ENCODE assay signal across 8 mouse cellular contexts in genomic region chr17:26602371-26602885, GRCm38 (mm10). TPM values are rescaled to one million over a fixed set of nuclear protein-coding genes. Genes with fewer than 3 reads are reported as not detected.
DNase-seq lines count a peak whose midpoint lies in the region; ATAC-seq and TF ChIP-seq lines count a peak whose summit lies in the region.

No protein-coding gene starts in this region.

- peak overlapping the region; percentile 5; the same call in 1 of the 2 replicates for H3K27ac ChIP-seq in testis, adult 2 months (ENCODE audit: control insufficient read depth, insufficient read depth, low read depth, low read length)
- H3K27ac ChIP-seq in cortical plate, adult 2 months (ENCODE audit: insufficient read depth, low read length), result peak overlapping the region; percentile 67
- peak overlapping the region; percentile 30; the same call in 1 of the 2 replicates for H3K27ac ChIP-seq in stomach, embryonic 16.5 days (ENCODE audit: low read length)

- no peaks in the 10 kb centered on the region for H3K27me3 ChIP-seq in testis, adult 2 months (ENCODE audit: control insufficient read depth, insufficient read depth, low read length)
- no peaks in the 10 kb centered on the region for H3K27me3 ChIP-seq in stomach, embryonic 16.5 days (ENCODE audit: control insufficient read depth, insufficient read depth, low read length)

- no peak for DNase-seq in testis, postnatal 14 days (ENCODE audit: low spot score)
- peak; percentile 69 for DNase-seq in heart, postnatal 4 days
- DNase-seq in liver, result peak; percentile 56
- DNase-seq in spleen, postnatal 36 days (ENCODE audit: low spot score in 2 of 2), result no peak

- no peaks in the 10 kb centered on the region for H3K36me3 ChIP-seq in testis, adult 2 months (ENCODE audit: control insufficient read depth, insufficient read depth, low read length)
- H3K36me3 ChIP-seq in stomach, embryonic 16.5 days (ENCODE audit: control insufficient read depth, insufficient read depth, low read length), result no peaks in the 10 kb centered on the region

- TF ChIP-seq CTCF in testis, adult 2 months (IDR thresholded peaks at IDR 0.05; ENCODE audit: control insufficient read depth, insufficient read depth, insufficient replicate concordance, low read depth, low read length), result no peak
- TF ChIP-seq CTCF in cortical plate, adult 2 months (IDR thresholded peaks at IDR 0.05; ENCODE audit: extremely low read depth, insufficient read depth, low read length), result no peak

- WGBS in stomach, embryonic 16.5 days, result 52% methylated on average over 12 of the region's 12 CpGs

- no peak for TF ChIP-seq POLR2A in testis, adult 2 months (IDR thresholded peaks at IDR 0.05; ENCODE audit: control insufficient read depth, low read depth, low read length)
- no peak for TF ChIP-seq POLR2A in cortical plate, adult 2 months (IDR thresholded peaks at IDR 0.05; ENCODE audit: extremely low read depth, insufficient read depth, low read length)

- H3K9ac ChIP-seq in stomach, embryonic 16.5 days (ENCODE audit: low read length), result peak overlapping the region; percentile 24; the same call in 1 of the 2 replicates

- peaks cover 12% of the 10 kb centered on the region for H3K4me1 ChIP-seq in testis, adult 2 months (ENCODE audit: control insufficient read depth, insufficient read depth, low read length)
- peaks cover 17% of the 10 kb centered on the region for H3K4me1 ChIP-seq in cortical plate, adult 2 months (ENCODE audit: control insufficient read depth, insufficient read depth, low read length)
- peaks cover 16% of the 10 kb centered on the region for H3K4me1 ChIP-seq in stomach, embryonic 16.5 days (ENCODE audit: control insufficient read depth, insufficient read depth, low read length)

- ATAC-seq in stomach, embryonic 16.5 days (ENCODE audit: insufficient read depth, low FRiP score), result peak; percentile 9; the same call in 1 of the 2 replicates
- no peak for ATAC-seq in inflammation-experienced regulatory T-cells, adult 6 months

- H3K4me2 ChIP-seq in stomach, embryonic 16.5 days (ENCODE audit: low read depth, low read length), result no peak overlapping the region

- no peaks in the 10 kb centered on the region for H3K9me3 ChIP-seq in stomach, embryonic 16.5 days (replicated peaks; ENCODE audit: control insufficient read depth, low read length)

- H3K4me3 ChIP-seq in testis, adult 2 months (ENCODE audit: control insufficient read depth, low read depth, low read length), result peak overlapping the region; percentile 31
- no peak overlapping the region for H3K4me3 ChIP-seq in cortical plate, adult 2 months (ENCODE audit: insufficient read depth, low read length)
- no peak overlapping the region for H3K4me3 ChIP-seq in stomach, embryonic 16.5 days (replicated peaks; ENCODE audit: low read length)

RNA-seq across cellular contexts. Expression of gene Dusp1, which starts 40.5 kb away (rescaled TPM):
- polyA plus RNA-seq in testis, adult 2 months (2012; rRNA removed), result 19.7 and 24.5 TPM in 2 replicates
- 51.0 and 71.1 TPM in 2 replicates for polyA plus RNA-seq in cortical plate, adult 2 months (2012; rRNA removed)
- total RNA-seq in heart, postnatal 4 days (2021), result 10 to 100 TPM; 66.9 to 69.5 TPM
- polyA plus RNA-seq in stomach, embryonic 16.5 days (2015; fragmentation: Nextera tagmentation; extraction: Ambion mirVana), result 18.3 and 20.4 TPM in 2 replicates
- polyA plus RNA-seq in inflammation-experienced regulatory T-cells, adult 6 months (2017; shearing (Covaris generic)), result 10 to 100 TPM; 31.4 to 56.0 (median 32.0) TPM

RNA-seq across cellular contexts. Expression of gene Ergic1, which starts 41.1 kb away (rescaled TPM):
- polyA plus RNA-seq in testis, adult 2 months (2012; rRNA removed), result 115 and 122 TPM in 2 replicates
- 140 and 143 TPM in 2 replicates for polyA plus RNA-seq in cortical plate, adult 2 months (2012; rRNA removed)
- total RNA-seq in heart, postnatal 4 days (2021), result 100 to 1,000 TPM; 109 to 115 TPM
- 111 and 116 TPM in 2 replicates for polyA plus RNA-seq in stomach, embryonic 16.5 days (2015; fragmentation: Nextera tagmentation; extraction: Ambion mirVana)
- 10 to 100 TPM; 35.9 to 50.4 (median 39.8) TPM for polyA plus RNA-seq in inflammation-experienced regulatory T-cells, adult 6 months (2017; shearing (Covaris generic))

Comparison
In these comparisons a context has a peak if more than half of its experiments do, and no peak if none do; other contexts are left out.
1. H3K27ac ChIP-seq: peak in every context shown above with its lines; median percentile 67 in cortical plate, adult 2 months; 30 in stomach, embryonic 16.5 days; 5 in testis, adult 2 months.
2. DNase-seq: peak in heart, postnatal 4 days (single experiment) and liver (single experiment); none in testis, postnatal 14 days (single experiment) and spleen, postnatal 36 days (0 of 2).